Mouse (Mus musculus): ENCODE data around the gene Tnfrsf8.

Gene Tnfrsf8

GRCm38 (mm10) chr4:145273923-145274322 is 41.0 kb downstream of the Tnfrsf8 start:
- in situ Hi-C loops (cut with MboI; ENCODE audit: low sequenced_read_pairs): no loop called here

GRCm38 (mm10) chr4:145272763-145273162 is 42.2 kb downstream of the Tnfrsf8 start:
- in situ Hi-C loops (cut with MboI; ENCODE audit: low sequenced_read_pairs): no loop called here

GRCm38 (mm10) chr4:145271634-145272033 is 43.3 kb downstream of the Tnfrsf8 start:
- in situ Hi-C loops (cut with MboI; ENCODE audit: low sequenced_read_pairs): no loop called here

- in situ Hi-C loops (cut with MboI; ENCODE audit: low sequenced_read_pairs): no loop called here
Observed at GRCm38 (mm10) chr4:145270136-145270535, 44.8 kb downstream of the Tnfrsf8 start.

GRCm38 (mm10) chr4:145267631-145268110 is 47.3 kb downstream of the Tnfrsf8 start:
- in situ Hi-C loops (cut with MboI; ENCODE audit: low sequenced_read_pairs): no loop called here

- in situ Hi-C loops (cut with MboI; ENCODE audit: low sequenced_read_pairs): no loop called here
Observed at GRCm38 (mm10) chr4:145266505-145266904, 48.5 kb downstream of the Tnfrsf8 start.

- in situ Hi-C loops (cut with MboI; ENCODE audit: low sequenced_read_pairs): no loop called here
Observed at GRCm38 (mm10) chr4:145264761-145265160, 50.2 kb downstream of the Tnfrsf8 start.

- in situ Hi-C loops (cut with MboI; ENCODE audit: low sequenced_read_pairs): no loop called here
Observed at GRCm38 (mm10) chr4:145263583-145263982, 51.4 kb downstream of the Tnfrsf8 start.

- in situ Hi-C loops (cut with MboI; ENCODE audit: low sequenced_read_pairs): no loop called here
Observed at GRCm38 (mm10) chr4:145260802-145261201, 54.2 kb downstream of the Tnfrsf8 start.

- in situ Hi-C loops (cut with MboI; ENCODE audit: low sequenced_read_pairs): no loop called here
Observed at GRCm38 (mm10) chr4:145257751-145258434, 57.1 kb downstream of the Tnfrsf8 start.

GRCm38 (mm10) chr4:145256144-145256543 is 58.8 kb downstream of the Tnfrsf8 start:
- in situ Hi-C loops (cut with MboI; ENCODE audit: low sequenced_read_pairs): no loop called here

GRCm38 (mm10) chr4:145254418-145254817 is 60.5 kb downstream of the Tnfrsf8 start:
- in situ Hi-C loops (cut with MboI; ENCODE audit: low sequenced_read_pairs): no loop called here

- in situ Hi-C loops (cut with MboI; ENCODE audit: low sequenced_read_pairs): no loop called here
Observed at GRCm38 (mm10) chr4:145252611-145253010, 62.4 kb downstream of the Tnfrsf8 start.

- in situ Hi-C loops (cut with MboI; ENCODE audit: low sequenced_read_pairs): no loop called here
Observed at GRCm38 (mm10) chr4:145251546-145251945, 63.4 kb downstream of the Tnfrsf8 start.

- in situ Hi-C loops (cut with MboI; ENCODE audit: low sequenced_read_pairs): no loop called here
Observed at GRCm38 (mm10) chr4:145250002-145250401, 65.0 kb downstream of the Tnfrsf8 start.

GRCm38 (mm10) chr4:145247556-145247955 is 67.4 kb downstream of the Tnfrsf8 start:
- in situ Hi-C loops (cut with MboI; ENCODE audit: low sequenced_read_pairs): no loop called here

- in situ Hi-C loops (cut with MboI; ENCODE audit: low sequenced_read_pairs): no loop called here
Observed at GRCm38 (mm10) chr4:145246173-145247011, 68.6 kb downstream of the Tnfrsf8 start, which contains the start of gene Tnfrsf1b. Tnfrsf1b (minus strand) TSS chr4:145246870.

GRCm38 (mm10) chr4:145245581-145245980 is 69.4 kb downstream of the Tnfrsf8 start:
- in situ Hi-C loops (cut with MboI; ENCODE audit: low sequenced_read_pairs): no loop called here

- in situ Hi-C loops (cut with MboI; ENCODE audit: low sequenced_read_pairs): no loop called here
Observed at GRCm38 (mm10) chr4:145244676-145245075, 70.3 kb downstream of the Tnfrsf8 start.

- in situ Hi-C loops (cut with MboI; ENCODE audit: low sequenced_read_pairs): no loop called here
Observed at GRCm38 (mm10) chr4:145242719-145243350, 72.1 kb downstream of the Tnfrsf8 start.

- in situ Hi-C loops (cut with MboI; ENCODE audit: low sequenced_read_pairs): no loop called here
Observed at GRCm38 (mm10) chr4:145240723-145241231, 74.2 kb downstream of the Tnfrsf8 start.
